Mouse (Mus musculus) brain, embryonic 14.5 days (tissue): ENCODE results near the gene Il9r.

Experiments
- CTCF ChIP-seq: fragments of 200-500 bp; IDR thresholded peaks from 2 replicates; pipeline ENCODE4 v1.5.1; 2012; ENCODE audit warnings: inconsistent platforms, mild to moderate bottlenecking, moderate library complexity, borderline replicate concordance; ENCODE audit not compliant: insufficient read depth, insufficient read length; ENCODE audit errors: extremely low read depth
- POLR2A ChIP-seq: fragments of 200-500 bp; IDR thresholded peaks from 2 replicates; pipeline ENCODE4 v1.6.1; 2012; ENCODE audit warnings: mild to moderate bottlenecking, inconsistent platforms, borderline replicate concordance; ENCODE audit not compliant: poor library complexity, insufficient read depth, insufficient read length, severe bottlenecking; ENCODE audit errors: extremely low read depth

- TF ChIP-seq CTCF, result no peak
- no peak for TF ChIP-seq POLR2A
Observed at GRCm38 (mm10) chr11:32248350-32248749, 48.3 kb upstream of the Il9r start.
